Mouse (Mus musculus) adrenal gland, postnatal 25 days (tissue): Measurements from ENCODE around the gene Thtpa. TPM values are rescaled to one million over a fixed set of nuclear protein-coding genes. Genes with fewer than 3 reads are reported as not detected.

Source experiments
- DNase-seq: peaks from one replicate; pipeline ENCODE4 v3.0.0; 2021; ENCODE audit warnings: mixed read lengths
- total RNA-seq: library from RNA; stranded (reverse); gene quantifications from 2 replicates; pipeline ENCODE4 v1.2.3, GENCODE M21; 2021

The Thtpa gene
- total RNA-seq, 1 experiment from 2014 or later = 21.6 TPM

DNA sequence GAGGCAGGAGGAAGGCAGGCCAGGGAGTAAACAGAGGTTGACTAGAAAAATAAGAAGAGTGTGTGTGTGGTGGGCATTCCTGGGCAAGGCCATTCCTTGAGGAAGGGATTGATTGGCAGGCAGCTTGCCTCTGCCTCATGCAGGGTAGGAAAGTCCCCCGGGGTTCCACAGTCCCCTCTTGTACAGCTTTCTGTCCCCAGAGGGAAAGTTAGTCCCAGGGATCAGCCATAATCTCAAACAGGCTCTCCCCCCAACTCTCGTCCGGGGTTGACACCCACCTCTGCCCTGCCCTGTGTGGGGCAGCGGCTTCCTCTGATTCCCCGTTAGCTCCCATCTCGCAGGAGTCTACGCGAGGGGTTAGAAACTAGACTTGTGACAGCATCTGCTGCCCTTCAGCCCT lies 12.4 kb downstream of the Thtpa start:
- no peak for DNase-seq

DNA sequence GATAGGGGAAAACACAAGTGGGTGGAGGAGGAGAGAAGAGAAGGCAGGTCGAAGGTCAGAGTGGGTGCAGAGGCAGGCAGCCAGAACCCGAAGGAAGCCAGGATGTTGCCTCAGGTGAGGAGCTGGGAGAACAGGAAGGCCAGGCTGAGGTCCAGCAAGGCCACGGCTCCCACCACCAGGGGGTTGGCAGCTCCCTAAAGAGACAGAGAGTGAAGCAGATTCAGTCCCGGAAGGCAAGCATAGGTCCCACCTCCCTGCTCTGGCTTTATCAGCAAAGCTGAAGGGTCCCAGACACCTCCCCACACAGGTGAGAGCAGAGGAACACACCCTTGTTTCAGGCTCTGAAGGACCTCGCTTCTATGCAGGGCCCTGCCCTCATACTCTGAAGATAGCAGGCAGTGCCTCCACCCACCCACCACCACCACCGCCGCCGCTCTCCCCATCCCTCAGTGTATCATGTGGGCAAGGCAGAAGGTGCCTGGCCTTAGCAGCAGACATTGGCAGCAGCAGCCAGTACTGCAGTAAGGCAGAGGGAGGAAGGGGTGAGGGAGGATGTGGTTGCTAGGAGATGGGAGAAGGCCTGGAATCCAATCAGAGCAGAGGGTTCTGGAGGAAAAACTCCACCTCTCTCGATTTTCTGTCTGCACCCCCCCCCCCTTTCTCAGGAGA lies 13.8 kb downstream of the Thtpa start:
- no peak for DNase-seq

DNA sequence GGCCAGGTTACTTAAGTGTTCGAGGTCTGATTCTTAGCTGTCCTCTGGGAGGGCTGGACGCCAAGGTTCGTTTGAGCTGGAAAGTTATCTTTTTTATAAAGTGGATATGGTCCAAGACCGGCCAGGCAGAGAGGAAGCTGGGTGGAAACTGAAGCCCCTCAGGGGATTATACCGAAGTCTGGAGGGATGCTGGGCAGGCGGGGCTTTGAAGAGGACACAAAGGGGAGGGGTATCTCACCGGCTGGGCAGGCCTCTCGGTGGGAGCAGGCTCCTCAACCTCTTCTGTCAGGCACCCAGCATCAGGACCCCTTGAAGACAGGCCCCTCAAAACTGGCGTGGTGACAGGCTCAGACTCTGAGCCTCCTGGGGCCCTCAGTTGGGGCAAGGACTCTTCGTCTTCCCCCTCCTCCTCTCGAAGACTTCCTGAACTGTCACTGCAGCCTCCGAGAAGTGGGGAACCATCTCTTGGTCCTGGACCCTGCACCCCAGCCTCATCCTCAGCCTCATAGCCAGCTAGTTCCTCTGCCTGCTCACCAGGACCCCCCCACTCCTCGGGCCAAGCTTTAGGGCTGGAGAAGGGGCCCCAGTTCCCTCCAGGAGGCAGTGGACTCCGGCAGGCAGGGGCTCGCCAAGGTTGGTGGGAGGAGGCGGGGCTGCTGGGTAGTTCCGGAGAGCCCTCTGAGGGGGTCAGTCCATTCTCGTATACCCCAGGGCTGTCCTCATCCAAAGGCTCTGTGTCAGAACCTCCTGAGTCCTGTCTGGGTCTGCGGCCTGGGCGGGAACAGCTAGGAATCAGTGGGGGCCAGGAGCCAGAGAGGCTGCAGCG lies 14.7 kb downstream of the Thtpa start:
- no peak for DNase-seq

DNA sequence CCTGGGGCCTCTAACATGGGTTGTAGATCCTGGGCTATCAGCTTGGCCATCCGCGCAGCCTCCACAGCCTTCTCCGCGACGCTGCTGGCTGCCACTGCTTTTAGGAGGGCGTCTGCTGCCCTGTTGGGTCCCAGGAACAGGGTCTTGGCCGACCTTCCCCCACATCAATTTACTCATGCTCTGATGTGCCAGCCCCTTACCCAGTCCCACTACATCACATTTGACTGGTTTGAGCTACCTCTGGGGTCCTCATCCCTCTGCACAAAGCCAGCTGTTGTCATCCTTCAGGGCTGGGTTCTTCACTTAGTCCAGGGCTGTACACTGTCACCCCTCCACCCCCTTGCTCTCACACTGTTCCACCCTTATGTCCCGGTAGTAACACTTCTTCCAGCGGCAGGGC lies 15.5 kb downstream of the Thtpa start:
- no peak for DNase-seq

DNA sequence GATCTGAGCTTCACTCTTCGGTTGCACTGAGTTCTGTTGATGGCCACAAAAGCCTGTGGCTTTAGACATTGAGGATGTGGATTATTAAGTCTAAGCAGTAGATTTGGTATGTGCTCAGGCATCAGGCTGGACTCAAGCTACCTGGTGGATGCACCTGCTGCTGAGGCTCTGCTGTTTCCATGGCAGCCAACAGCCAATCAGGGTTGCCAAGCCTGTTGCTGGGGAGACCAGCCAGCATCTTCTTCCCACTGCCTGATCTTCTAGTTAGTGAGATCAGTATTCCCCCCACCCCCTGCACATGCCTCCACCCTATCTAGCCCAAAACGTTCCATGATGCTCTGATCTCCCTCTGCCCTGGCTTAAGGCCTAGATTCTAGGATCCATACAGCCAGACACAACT lies 17.1 kb downstream of the Thtpa start:
- DNase-seq = no peak

DNA sequence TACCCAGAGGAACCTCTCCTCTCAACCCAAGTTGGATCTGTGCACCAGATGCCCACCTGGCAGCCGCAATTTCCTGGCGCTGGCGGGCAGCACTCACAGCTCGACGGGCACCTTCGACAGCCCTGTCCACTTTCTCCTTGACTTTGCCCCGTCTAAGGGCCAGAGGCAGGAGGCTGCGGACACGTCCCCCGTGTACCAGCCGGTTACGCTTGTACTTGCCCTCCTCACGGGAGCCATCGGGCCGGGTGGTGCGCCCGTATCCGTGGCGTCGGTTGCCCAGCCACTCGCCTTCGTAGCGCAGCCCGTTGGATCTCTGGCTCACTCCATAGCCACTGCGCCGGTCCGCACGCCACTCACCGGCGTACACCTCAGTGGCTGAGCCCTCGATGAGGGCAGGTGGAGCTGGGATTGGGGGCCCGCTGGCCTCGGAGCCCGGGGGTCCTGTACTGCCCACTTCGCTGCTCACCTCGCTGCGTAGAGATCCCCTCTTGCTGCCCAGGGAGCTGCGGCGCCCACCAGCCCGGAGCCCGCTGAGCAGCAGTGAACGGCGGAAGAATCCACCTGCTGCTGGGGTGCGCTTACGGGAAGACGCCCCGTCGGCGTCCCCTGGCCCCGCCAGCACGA lies 18.9 kb downstream of the Thtpa start:
- no peak for DNase-seq

DNA sequence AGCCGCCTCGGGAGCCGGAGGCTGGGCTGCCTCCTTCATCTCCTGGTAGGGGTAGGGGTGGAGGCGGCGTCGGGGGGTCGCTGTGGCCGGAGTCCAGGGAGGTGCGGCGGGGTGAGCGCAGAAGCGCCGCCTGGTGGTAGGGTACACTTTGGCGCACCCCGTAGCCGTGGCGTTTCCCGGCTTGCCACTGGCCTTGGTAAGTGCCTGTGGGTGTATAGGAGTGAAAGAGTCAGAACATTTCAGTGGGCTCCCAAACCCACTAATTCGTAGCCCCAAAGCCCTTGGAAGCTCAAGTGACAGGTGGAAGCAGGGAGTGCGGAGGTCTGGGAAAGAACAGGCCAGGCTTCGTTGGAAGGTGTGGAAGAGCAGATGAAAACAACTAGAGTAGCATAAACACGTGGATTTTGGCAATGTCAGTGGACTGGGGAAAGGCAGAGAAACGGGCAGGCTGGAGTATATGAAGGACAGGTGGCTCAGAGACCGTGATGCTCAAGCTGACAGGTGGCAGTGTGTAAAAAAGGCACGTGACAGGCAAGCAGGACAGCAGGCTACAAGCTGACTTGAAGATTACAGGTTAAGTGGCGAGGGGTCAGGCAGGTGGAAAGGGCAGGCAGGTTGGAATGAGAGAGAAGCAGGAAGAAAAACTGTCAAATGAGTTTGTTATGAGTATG lies 19.5 kb downstream of the Thtpa start:
- DNase-seq = peak; percentile 47

DNA sequence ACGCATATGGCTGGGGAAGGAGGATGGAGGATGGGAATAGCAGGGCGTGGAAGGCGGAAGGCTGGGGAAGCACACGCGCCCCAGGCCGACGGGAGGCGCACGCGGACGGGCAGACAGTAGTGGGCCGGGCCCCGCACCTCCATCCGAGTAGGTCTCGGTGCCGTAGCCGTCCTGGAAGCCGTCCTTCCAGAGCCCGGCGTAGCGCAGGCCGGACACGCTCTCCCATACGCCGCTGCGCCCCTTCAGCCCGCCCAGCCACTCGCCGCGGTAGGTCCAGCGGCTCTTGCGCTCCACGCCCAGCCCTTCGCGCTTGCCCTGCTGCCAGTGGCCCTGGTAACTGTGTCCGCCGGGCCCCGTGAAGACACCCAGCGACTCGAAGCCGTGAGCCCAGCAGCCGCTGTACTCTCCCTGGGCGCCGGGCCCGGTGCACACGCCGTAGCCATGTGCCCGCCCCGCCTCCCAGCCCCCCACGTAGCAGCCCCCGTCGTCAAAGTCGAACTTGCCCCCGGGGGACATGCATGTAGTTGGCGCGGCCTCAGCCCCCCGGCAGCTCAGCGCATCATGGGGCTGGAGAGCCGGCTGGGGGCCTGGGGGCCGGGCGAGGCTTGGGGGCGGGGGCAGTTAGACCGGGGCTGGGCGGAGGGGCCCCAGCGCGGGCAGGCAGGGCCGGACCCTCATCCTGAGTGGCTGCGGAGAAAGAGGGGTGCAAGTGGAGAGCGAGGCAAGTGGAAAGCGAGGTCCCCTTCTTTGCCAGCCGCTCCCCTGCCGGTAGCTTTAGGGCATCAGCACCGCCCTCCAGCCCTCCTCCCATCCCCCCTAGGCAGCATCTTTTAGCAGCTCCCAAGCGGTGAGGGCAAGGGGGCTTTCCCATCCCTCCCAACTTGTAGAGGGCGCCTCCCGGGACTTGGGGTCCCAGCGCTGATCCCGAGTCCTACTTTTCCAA lies 20.4 kb downstream of the Thtpa start:
- peak; percentile 66 for DNase-seq

DNA sequence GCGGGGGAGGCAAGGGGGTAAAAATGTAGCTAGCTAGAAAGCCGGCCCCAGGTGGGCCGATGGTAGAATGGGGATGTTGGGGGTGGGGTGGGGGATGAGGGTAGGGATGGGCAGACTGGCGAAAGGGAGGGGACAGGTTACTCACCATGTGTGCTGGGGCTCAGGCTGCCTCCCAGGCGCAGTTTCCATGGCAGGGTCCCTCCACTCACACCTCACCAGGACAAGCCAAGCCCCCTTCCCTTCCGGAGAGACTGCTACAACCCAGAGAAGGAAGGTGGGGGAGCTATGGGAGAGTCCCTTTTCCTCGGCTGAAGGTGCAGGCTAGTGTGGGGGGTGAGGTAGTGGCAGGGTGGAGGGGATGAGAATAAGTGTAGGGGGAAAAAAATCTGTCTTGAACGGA lies 21.3 kb downstream of the Thtpa start:
- no peak for DNase-seq

DNA sequence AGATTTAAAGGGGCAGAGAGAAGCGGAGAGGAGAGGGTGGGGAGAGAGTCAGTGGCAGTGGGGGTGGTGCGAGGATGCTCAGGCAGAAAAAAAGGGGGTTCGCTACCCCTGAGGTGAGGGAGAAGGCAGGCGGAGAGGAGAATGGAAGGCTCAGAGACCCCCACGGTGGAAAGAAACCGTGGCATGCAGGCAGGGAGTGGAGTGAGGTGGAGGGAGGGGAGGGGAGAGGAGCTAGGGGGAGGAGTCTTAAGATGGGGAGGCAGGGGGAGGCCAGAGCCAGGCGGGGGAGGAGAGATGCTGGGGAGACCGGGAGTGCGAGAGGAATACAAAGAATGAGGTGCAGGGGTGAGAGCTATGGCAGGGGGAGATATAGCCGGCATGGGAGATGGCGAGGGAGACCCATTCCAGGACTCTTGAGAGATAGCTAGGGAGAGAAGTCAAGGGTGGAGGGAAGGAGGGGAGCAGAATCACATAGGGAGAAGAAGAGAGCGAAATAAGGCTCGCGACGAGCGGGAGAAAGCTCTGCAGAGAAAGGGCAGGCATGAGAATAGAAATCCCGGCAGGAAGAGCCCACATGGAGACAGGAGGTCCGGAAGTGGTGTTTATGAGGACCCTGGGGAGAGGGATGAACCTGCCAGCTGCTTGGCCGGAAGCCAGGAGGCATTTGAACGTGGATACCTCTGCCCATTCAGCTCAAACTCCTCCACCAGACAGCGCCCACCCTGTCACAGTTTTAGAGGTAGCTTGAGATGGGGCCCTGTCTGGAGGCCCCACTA lies 22.0 kb downstream of the Thtpa start, which contains the start of gene Jph4:
Gene Jph4 (minus strand): TSS at position 511 of the 776 bp plus-strand sequence.
- DNase-seq = no peak

DNA sequence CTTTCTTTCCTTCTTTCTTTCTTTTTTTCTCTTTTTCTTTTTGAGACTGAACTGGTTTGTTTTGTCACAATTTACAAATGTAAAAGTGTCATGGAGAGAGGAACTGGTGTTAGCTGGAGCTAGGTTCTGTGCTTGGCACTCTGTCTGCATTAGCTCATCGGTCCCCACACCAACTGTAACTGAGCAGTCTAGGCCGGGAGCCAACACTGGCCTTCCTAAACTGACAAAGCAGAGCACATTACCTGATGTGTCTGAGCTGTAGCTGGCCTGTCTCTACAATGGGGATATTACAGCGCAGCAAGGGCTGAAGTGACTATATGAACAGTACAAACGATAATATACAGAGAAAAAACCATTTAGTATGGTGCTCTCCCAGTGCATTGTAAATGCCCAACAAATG lies 24.3 kb downstream of the Thtpa start:
- DNase-seq = peak; percentile 66

DNA sequence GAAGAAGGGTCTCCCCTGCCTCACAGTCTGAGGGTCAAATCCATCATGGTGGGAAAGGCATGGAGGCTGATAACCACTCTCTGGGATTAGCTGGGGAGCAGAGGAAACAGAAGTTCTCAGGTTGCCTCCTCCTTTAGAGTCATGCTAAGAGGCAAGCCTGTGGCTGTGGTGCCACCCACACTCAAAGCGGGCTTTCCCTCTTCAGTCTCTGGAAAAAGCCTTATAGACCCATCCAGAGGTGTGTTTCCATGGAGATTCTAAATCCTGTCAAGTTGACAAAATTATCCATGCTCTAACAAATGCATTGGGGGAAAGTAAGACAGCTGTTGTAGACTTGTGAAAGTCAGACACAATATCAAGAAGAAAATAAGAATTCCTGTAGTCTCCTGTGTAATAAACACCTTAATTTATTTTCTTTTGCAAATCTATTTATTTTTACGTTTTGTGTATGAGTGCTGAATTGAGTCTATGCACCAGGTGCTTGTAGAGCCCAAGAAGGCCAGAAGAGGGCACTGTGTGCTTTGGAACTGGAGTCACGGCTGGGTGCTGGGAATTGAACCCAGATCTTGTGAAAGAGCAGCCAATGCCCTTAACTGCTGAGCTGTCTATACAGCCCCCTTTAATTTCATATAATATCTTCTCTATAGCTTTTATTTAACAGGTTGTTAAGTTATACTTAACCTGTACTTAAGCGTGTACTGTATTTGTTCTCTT lies 25.0 kb downstream of the Thtpa start:
- no peak for DNase-seq

DNA sequence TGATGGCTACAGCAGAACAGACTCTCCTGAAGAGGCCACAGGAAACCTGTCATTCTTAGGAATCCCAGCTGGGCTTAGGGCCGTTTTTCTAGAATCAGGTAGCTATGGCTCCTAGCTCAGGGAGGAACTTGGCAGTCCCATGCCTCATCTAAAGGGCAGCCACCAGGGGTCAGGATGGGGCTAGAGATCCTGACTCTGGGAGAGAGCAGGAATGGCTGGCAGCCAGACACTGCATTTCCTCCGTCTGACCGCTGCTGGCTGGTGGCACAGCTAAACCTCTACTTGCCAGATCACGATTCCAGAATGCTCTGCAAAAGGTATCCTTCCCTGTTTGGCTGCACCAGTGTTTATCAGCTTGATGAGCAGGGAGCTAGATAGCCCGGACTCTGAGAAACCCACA lies 27.4 kb downstream of the Thtpa start:
- peak; percentile 89 for DNase-seq

DNA sequence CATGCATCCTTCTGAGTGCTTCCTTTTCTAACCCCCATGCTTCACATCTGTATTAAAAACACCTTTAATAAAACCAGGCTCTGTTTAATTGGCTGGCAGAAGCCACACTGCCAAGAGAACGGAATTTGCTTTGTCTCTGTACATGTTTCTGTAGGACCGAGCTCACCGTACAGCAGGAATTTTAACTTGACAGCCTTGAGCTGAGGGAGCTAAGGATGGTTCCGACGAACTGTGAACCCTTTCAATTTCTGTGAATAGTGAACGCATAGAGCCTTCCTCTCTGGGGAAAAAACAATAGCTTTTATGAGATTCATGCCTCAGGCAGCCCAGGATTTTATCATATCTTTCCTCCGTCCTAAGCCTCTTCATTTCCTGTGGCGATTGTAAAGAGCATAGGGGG lies 27.8 kb downstream of the Thtpa start:
- DNase-seq = no peak

DNA sequence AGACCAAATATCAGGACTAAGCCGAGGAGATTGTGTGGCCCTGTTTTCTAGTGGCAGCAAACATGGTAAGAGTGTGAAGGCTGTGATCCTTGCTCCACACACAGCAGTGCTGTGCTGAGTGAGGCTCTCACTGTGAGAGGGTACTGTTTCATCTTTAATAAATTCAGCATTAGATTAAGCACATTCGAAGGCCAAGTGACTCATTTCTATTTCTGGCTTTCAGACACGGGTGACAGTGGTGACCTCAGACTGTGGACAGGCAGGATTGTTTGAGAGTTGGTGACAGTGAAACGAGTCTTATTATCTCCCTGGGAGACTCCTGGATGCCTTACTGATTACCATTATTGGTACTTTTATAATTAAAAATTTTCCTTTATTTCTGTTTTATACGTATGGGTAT lies 31.1 kb downstream of the Thtpa start:
- DNase-seq = no peak

DNA sequence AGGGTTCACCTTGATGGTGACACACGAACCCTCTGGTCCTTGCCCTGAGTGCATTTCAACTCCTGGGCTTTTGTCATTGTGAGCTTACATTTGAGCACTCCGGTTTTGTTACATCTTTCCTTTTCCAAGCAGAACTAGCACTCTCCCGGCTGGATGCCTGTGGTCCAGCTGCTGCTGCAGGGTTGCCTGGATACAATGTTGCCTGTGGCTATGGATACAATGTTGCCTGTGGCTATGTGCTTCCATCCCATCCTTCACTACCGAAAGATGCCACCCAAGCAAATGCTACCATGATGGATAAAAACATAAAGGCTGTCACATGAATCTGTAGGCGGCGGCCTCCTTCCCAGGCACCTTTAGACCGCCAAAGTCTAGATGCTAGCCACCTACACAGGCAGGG lies 31.9 kb downstream of the Thtpa start:
- DNase-seq = no peak

DNA sequence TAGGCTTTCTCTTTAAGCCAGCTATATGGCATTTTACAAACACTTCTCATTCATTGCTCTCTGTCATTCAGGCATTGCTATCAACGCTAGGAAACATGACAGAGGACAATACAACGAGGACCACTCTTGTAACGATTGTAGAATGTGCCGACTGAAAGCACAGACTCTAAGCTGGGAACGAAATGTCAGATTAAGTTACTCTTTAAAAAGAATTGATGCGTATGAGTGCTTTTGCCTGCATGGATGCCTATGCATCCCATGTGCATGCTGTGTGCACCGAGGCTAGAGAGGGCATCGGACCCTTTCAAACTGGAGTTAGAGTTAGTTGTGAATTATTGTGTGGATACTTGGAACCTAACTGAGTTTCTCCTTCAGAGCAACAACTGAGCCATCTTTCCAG lies 41.1 kb downstream of the Thtpa start:
- no peak for DNase-seq

DNA sequence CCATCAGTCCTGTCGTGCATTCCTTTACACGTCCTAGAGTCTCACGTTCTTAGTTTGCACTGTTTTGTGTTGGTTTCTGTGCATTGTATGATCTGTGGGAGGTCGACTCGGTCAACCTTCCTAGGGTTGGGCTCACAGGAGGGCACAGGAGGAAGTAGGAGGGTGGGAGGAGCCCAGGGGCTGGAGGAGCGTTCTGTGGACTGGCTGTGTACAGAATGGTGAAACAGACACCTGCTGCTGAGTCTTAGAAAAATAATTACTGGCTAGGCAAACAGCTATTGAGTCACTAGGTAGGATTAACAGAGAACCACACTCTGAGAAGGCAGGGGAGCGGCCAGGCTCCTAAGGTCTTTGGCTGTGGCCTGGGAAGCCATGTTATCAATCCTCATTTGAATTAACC lies 44.7 kb downstream of the Thtpa start:
- no peak for DNase-seq

DNA sequence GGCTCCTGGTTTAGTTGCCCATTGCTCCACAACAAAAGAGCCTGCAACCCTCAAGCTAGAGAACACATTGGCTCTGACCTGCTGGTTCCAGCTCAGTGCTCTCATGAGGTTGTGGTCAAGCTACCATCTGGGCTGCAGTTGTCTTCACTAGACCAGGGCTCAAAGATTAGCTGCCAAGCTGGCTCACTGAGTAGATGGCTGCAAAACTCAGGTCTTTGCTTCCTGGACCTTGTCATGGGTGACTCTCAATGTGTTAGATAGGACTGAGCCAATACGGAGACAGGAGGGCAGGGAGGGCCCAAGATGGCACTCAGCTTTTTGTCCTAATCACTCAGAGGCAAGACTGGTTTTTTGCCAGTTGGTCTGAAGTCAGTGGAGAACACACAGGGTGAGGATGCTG lies 51.7 kb downstream of the Thtpa start:
- DNase-seq = no peak

DNA sequence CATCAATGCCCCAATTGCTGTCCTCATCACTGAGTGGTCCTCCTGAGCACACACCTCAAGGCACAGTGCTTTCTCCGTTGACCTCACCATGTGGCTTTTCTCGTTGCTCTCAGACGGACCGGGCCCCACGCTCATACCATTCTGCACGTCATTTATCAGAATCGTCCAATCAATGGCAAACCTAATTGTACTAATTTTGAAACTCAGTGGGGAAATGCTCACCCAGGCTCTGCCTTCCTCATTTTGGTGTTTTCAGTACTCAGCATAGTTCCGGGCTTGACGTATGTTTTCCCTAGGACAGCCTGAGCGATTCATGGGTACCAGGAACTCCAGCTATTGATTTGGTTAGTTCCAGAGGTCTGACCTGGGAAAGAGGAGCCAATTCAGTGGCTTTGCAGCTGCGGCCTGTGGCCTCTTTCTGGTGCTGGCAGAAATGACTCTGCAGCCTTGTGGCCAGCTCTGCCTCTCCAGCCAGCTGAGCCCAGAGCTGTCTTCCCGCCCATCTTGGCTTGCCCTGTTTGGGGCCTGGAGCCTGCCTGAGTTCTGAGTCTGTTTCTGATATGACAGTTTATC lies 52.3 kb downstream of the Thtpa start:
- DNase-seq = peak; percentile 20
